Mouse (Mus musculus): Measurements from ENCODE around the gene Lrrc56.

DNA sequence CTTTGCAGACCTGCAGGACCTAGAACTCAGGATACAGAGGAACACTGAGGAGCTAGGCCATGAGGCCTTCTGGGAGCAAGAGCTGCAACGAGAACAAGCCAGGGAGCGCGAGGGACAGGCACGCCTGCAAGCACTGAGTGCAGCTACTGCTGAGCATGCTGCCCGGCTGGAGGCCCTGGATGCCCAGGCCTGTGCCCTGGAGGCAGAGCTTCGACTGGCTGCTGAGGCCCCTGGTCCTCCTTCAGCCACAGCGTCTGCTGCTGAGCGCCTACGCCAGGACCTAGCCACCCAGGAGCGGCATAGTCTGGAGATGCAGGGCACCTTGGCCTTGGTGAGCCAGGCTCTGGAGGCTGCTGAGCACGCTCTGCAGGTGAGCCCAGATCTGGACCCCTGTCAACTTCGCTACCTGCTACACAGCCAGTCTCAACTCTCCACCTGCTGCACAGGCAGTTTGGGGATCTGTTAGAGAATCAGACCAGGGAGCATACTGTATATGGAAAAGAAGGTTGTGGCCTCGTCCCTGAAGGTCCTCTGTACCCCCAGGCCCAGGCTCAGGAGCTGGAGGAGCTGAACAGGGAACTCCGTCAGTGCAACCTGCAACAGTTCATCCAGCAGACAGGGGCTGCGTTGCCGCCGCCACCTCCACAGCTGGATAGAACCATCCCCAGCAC lies 23.5 kb downstream of the Lrrc56 start:
- TF ChIP-seq CTCF (IDR thresholded peaks at IDR 0.05; ENCODE audit: low read depth) (no peak), EP300 (IDR thresholded peaks at IDR 0.05; ENCODE audit: low read depth) (no peak)
